Comparison of ENCODE assay signal across 8 mouse cellular contexts in the genomic region with DNA sequence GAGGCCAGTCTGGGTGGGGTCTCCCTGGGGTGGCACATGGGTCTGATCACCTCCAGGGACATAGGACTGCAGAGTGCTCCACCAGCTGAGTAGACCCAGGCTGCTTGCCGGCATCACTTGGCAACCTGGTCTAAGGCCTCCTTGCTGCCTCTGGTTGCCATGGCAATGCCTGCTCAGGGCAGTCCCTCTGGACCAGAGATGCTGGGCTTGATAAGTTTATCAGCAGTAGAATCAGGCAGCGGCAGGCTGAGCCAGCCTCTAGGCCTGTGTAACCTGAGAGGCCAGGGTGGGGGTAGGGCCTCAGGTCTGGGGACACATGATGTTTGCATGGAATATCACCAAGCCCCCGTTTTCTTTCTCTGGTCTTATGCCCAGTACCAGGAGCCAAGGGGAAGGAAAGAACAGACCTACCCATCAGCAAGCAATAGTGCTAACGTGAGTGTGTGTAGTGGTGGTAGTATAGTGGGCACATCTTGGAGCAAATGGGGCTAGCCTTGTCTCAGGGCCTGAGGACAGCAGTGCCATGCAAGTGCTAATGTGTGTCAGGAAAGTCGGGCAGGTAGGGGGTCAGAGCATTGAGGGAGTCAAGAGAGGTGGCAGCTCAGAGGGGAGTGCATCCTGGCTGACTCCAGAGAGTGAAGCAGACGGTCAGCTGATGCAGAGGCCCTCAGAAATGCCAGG.
A peak's percentile ranks its signal among the peaks of the same experiment; 100 is the strongest.
DNase-seq lines count a peak whose midpoint lies in the region; ATAC-seq lines count a peak whose summit lies in the region.

No protein-coding gene starts in this region.

- H3K36me3 ChIP-seq in heart, embryonic 10.5 days: peaks cover 28% of the 10 kb centered on the region
- H3K36me3 ChIP-seq in embryonic facial prominence, embryonic 14.5 days (ENCODE audit: control insufficient read depth, insufficient read depth, low read length): peaks cover 27% of the 10 kb centered on the region
- H3K36me3 ChIP-seq in midbrain, embryonic 14.5 days (ENCODE audit: control insufficient read depth, insufficient read depth, low read length): peaks cover 5% of the 10 kb centered on the region; the same call in 1 of the 2 replicates

- H3K9me3 ChIP-seq in heart, embryonic 10.5 days: no peaks in the 10 kb centered on the region
- no peaks in the 10 kb centered on the region for H3K9me3 ChIP-seq in embryonic facial prominence, embryonic 14.5 days (ENCODE audit: control insufficient read depth, low read length)
- H3K9me3 ChIP-seq in midbrain, embryonic 14.5 days (ENCODE audit: control insufficient read depth, low read length): no peaks in the 10 kb centered on the region

- H3K4me1 ChIP-seq in heart, embryonic 10.5 days: peaks cover 42% of the 10 kb centered on the region
- peaks cover 28% of the 10 kb centered on the region for H3K4me1 ChIP-seq in embryonic facial prominence, embryonic 14.5 days (ENCODE audit: control insufficient read depth, insufficient read depth, low read length)
- peaks cover 20% of the 10 kb centered on the region for H3K4me1 ChIP-seq in midbrain, embryonic 14.5 days (ENCODE audit: control insufficient read depth, insufficient read depth, low read length)

- intact Hi-C loops in heart, postnatal 14 days (cut with DNase I): loop anchor here (2.0 to 5.0 kb wide), 2 partner anchors 66 to 477 kb away; no protein-coding TSS in a partner anchor
- intact Hi-C loops in gastrocnemius, postnatal 36 days (cut with DNase I): no loop called here

- DNase-seq in heart, embryonic 10.5 days (ENCODE audit: low spot score): no peak
- DNase-seq in heart, postnatal 14 days: no peak
- DNase-seq in embryonic facial prominence, embryonic 14.5 days (ENCODE audit: low spot score): peak; percentile 78
- peak; percentile 46 to 58 for DNase-seq in kidney, adult 8-10 months
- peak; percentile 83 for DNase-seq in midbrain, embryonic 14.5 days
- DNase-seq in gastrocnemius, postnatal 36 days: no peak
- DNase-seq in adrenal gland, postnatal 14 days: no peak

- H3K27ac ChIP-seq in heart, embryonic 10.5 days: peak overlapping the region; percentile 7; the same call in 1 of the 2 replicates
- H3K27ac ChIP-seq in embryonic facial prominence, embryonic 14.5 days (replicated peaks; ENCODE audit: low read depth, low read length): peak overlapping the region; percentile 33; the same call in 1 of the 2 replicates
- H3K27ac ChIP-seq in midbrain, embryonic 14.5 days (replicated peaks; ENCODE audit: low read depth, low read length): peak overlapping the region; percentile 66

- H3K4me2 ChIP-seq in embryonic facial prominence, embryonic 14.5 days (ENCODE audit: low read depth, low read length): no peak overlapping the region
- H3K4me2 ChIP-seq in midbrain, embryonic 14.5 days (ENCODE audit: low read length): peak overlapping the region; percentile 27; the same call in 1 of the 2 replicates

- H3K9ac ChIP-seq in embryonic facial prominence, embryonic 14.5 days (ENCODE audit: low read depth, low read length): peak overlapping the region; percentile 51; the same call in 1 of the 2 replicates
- H3K9ac ChIP-seq in midbrain, embryonic 14.5 days (replicated peaks; ENCODE audit: low read length): peak overlapping the region; percentile 31; the same call in 1 of the 2 replicates

- no peak overlapping the region for H3K4me3 ChIP-seq in heart, embryonic 10.5 days
- H3K4me3 ChIP-seq in embryonic facial prominence, embryonic 14.5 days (ENCODE audit: low read depth, low read length): no peak overlapping the region
- no peak overlapping the region for H3K4me3 ChIP-seq in midbrain, embryonic 14.5 days (replicated peaks; ENCODE audit: low read depth, low read length)

- peaks cover 83% of the 10 kb centered on the region for H3K27me3 ChIP-seq in heart, embryonic 10.5 days (ENCODE audit: insufficient read depth, poor library complexity, severe bottlenecking)
- no peaks in the 10 kb centered on the region for H3K27me3 ChIP-seq in embryonic facial prominence, embryonic 14.5 days (replicated peaks; ENCODE audit: control insufficient read depth, insufficient read depth, low read length)
- no peaks in the 10 kb centered on the region for H3K27me3 ChIP-seq in midbrain, embryonic 14.5 days (ENCODE audit: control insufficient read depth, insufficient read depth, low read length)

- peak; percentile 37 for ATAC-seq in embryonic facial prominence, embryonic 14.5 days (ENCODE audit: low read depth)
- ATAC-seq in midbrain, embryonic 14.5 days (ENCODE audit: low FRiP score, low TSS enrichment): peak; percentile 62
- ATAC-seq in inflammation-experienced regulatory T-cells, adult 6 months: no peak

- 24% methylated on average over 6 of the region's 6 CpGs for WGBS in heart, embryonic 10.5 days
- WGBS in embryonic facial prominence, embryonic 14.5 days: 13% methylated on average over 6 of the region's 6 CpGs
- 7% methylated on average over 6 of the region's 6 CpGs for WGBS in midbrain, embryonic 14.5 days

Comparison
In these comparisons a context has a peak if more than half of its experiments do, and no peak if none do; other contexts are left out.
1. DNase-seq: peak in embryonic facial prominence, embryonic 14.5 days (single experiment), kidney, adult 8-10 months (2 of 2) and midbrain, embryonic 14.5 days (single experiment); none in heart, embryonic 10.5 days (single experiment), heart, postnatal 14 days (0 of 2), gastrocnemius, postnatal 36 days (0 of 2) and adrenal gland, postnatal 14 days (single experiment).
2. H3K27ac ChIP-seq: peak in every context shown above with its lines; median percentile 66 in midbrain, embryonic 14.5 days; 33 in embryonic facial prominence, embryonic 14.5 days; 7 in heart, embryonic 10.5 days.